Mouse (Mus musculus) frontal cortex, postnatal 36 days (tissue): ENCODE data around the gene Scn2b.

Experiments used
- DNase-seq, 2 experiments: peaks; one replicate each; pipeline ENCODE4 v3.0.0; 2022; ENCODE audit warnings: low spot score in 2 of 2

Gene Scn2b

DNA sequence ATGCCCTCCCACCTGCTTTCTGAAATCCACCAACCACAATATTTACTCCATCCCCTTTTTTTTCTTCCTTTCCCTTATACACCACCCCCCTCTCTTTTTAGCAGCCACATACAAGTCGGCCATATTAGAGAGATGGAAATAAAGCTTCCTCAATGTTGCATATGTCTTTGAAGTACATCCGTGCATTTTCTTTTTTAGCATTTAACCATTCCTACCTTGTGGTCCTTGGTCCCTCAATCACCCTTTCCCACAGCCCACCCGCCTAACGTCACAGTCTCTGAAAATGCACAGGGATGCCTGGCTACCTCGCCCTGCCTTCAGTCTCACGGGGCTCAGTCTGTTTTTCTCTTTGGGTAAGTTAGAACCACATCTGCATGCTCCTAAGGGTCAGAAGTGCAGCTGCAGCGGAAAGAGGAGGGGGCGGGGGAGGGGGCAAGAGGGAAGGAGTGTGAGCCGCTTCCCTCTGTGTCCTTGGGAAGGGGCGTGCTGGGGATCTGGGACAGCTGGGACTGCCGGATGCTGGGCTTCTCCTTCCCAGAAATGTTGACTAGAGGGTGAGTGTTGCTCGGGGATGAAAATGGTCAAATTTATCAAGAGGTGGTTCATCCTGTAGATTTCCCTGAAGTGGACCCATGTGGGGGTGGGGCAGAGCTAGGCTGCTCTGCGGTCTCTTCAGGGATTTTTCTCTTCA, at the start of gene Scn2b:
Gene Scn2b (plus strand): TSS at position 42 of the 691 bp plus-strand sequence.
- DNase-seq = peak in 1 of 2 experiments; percentile 35

DNA sequence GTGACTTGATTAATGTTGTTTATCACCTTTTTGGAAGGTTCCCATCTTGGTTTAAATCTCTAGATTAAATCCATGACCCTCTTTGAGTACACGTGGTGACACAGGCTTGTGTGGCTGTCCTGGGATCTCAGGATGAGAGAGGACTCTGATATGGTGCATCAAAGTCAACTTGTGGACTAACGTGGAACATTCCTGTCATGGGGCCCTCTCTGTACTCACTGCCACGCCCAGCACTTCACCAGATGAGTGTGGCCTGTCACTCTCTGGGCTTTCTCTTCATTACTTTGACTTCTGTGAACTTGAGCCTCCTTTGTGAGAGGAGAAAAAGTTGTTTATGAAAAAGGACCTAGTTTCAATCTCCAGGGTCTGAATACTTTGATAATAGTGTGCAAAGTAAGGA, 45.8 kb upstream of the Scn2b start:
- DNase-seq = no peak

DNA sequence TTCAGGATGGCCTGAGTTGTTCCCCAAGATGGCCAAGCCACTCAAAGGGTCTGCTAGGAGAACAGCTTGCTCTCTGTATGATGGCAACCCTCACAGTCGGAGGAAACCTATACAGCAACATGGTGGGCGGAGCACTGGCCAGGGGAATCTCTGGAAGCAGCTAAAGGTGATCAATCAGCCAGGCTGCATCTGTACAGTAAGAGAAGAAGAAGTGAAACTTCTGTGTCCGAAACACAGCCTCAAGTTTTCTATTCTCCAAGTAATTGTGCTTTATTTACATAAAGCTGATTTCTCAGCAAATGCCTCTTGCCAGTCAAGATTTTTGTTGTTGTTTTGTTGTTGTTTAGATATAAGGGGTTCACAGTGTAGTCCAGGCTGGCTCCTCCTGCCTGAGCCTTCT, 39.7 kb upstream of the Scn2b start:
- DNase-seq = no peak

DNA sequence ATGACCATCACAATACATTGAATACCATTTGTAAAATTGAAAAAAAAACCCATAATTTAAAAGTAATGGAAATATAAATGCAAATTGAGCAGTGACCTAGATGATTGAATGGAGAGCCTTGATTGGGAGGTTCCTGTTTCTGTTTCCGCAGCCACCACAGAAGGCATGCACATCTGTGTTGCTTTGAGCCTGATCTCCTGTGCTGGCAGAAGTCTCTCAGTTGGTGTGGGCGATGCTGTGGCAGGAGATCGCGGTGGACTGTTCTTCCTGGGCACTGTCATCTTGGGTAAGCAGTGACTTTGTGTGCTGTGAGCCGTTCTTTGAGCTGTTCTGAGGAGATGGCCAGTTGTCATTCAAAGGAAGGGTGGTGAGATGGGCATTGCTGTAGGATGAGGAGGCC, 38.6 kb upstream of the Scn2b start, which contains the start of gene Jaml:
Gene Jaml (plus strand): TSS at position 173 of the 400 bp plus-strand sequence.
- DNase-seq = no peak

DNA sequence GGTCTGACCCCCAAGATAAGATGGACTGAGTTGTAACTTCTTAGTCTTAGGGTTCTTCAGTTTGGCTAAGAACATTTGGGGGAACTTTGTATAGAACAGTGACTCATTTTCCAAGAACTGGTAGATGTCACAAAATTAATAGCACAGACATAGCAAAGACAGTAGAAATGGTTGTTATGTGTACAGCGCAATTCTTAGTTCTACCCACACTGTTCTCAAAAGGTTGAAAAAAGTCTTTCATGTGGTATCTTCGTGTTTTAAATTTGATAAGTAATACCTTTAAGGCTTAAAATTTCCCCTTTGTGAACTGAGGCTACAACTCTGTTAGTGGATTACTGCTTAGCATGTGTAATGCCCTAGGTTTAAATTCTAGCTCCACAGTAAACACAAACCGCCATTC, 34.5 kb upstream of the Scn2b start:
- DNase-seq = no peak

DNA sequence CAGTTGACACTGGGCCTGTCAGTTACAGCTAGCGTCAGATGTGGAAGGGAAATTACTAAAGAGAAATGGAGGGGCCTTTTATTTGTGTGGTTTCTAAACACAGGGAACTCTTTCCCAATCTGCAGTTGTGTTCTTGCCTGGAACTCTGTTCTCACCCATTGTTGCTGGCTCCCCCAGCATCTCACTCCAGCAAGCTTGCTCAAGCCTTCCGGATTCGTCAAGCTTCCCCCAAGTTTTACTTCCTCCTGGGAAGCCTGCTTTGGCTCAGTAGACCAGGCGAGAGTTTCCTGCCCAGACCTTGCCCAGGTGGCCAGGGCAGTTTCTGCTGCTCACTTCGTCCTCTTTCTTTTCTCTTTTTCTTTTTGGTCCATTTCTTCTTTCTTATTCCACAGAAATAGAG, 33.0 kb upstream of the Scn2b start:
- no peak for DNase-seq

DNA sequence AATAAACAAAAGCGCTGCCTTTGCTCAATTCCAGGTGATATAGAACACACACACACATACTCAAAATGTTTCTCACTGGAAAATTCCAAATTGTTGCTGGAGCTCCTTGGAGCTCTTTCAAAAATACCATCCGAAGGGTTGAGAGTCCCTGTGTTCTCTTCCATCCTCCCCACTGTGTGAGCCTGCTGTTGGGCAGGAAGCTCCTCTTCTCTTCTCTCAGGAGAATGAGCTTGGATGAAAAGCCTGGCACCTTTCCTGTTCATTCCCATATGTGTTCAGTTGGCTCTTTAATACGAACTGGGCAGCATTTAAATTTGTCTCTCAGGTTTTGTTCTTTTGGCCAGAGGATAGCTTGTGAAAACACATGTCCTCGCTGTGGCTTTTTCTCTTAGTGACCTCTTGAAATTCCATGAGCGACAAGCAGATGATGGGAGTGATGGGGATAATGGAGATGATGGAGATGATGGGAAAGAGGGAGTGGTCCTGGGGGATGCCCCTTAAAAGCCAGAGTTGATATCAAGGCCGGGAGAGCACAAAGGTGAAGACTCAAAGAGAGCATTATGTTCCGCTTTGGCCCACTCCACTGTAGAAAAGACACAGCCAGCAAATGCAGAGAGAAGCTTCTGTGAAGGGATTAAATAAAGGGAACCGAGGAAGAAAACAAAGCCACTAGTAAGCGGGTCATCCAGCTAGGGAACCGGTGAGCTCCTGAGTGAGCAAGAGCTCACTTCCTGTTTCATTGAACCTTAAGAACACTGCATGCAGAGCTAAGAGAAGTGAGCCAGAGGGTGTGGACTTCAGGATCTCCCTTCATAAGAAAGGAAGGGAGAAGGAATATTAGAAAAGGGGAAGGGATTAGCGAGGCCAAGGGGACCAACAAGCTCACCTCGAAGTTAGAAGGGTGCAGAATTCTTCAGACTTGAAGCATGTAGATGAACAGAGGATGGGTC, 31.6 kb upstream of the Scn2b start:
- DNase-seq = no peak

DNA sequence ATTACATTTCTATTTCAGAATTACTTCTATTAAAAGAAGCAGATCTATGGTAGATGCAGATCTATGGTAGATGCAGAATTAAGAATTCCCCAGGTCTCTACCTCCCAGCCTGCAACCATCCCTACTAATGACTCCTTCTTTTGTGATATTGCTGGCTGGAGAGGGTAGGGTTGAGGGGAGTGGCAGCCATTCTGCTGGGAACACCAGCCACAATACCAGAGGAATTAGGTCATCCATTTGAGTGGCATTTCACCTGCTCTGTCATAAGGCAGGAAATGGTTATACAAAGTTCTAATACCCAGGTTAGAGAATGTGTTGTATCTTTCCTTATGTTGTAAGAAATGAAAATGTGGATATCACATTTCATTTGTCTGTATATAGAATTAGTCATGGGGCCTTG, 29.5 kb upstream of the Scn2b start:
- no peak for DNase-seq

DNA sequence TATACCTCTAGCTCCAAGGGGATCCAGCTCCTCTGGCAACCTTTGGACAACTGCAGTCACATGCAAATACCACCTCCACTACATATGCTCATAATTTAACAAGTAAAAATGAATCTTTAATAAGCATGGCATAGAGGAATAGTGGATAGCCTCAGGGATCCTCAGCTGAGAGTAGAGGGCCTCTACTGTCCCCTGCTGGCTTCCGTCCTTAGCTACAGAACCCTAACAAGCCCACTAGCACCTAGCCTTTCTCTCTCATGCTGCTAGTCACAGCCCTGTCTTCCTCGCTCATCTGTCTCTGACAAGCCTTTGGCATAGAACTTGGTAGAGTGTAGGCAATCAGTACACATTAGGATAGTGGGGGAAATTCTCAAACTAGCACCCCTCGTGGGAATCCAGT, 26.8 kb upstream of the Scn2b start:
- no peak for DNase-seq

DNA sequence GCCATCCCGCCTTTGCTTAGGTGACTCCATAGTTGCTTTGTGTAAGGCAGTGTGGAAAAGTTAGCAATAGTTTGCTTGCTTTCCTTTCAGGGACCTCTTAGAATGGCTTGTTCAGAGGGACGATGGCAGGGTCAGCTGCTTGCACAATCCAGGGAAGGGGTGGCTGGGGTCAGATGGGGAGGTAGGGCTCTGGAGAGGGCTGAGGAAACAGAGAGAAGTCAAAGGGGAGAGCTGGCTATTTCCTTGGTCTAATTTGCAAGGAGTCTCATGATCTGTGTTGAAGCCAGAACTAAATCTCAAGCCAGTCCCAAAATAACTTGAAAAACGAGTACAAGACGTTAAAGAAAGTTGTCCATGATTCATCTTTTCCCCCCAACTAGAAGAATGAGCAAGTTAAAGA, 24.9 kb upstream of the Scn2b start:
- DNase-seq = no peak

DNA sequence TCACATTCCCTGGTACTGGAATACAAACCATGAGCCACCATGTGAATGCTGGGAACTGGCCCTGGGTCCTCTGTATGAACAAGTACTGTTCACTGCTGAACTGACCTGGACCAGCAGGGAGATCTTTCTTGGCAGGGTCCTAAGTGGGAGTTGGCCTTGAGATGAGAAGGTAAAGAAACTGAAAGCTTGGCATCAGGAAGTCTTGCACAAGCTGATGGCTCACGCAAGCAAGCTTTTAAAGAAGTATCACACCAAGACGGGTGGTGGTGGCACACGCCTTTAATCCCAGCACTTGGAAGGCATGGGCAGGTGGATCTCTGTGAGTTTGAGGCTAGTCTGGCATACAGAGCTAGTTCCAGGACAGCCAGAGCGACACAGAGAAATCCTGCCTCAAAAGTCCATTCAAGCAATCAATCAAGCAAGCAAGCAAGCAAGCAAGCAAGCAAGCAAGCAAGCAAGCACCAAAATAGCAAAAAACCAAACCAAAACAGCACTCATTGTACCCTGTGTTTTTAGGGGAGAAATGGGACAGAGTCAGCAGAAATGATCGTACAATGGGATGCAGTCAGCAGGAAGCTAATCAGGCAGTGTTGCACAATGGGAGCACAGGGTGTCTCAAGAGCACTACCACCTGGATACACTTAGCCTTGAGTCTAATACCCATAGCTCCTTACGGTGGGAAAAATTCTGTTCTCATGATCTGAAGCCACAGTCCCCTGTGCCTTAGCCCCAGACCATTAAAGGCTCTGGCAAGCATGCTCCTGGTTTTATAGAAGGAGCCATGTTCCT, 22.2 kb upstream of the Scn2b start:
- DNase-seq = no peak

DNA sequence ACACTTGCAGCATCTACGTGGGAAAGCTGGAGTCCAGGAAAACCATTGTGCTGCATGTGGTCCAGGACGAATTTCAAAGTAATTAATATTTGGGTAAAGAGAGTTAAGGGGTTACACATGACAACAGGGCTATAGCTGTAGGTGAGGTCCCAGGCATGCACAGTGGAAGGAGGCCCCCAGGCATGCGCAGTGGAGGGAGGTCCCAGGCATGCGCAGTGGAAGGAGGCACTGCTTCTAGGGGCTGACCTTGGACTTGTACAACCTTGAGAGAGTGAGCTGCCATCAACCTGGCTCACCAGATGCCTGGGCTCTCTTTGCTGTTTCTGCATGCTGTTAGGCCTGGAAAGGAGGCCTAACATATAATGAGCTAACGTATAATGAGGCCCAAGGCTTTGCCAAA, 19.7 kb upstream of the Scn2b start:
- DNase-seq = no peak

DNA sequence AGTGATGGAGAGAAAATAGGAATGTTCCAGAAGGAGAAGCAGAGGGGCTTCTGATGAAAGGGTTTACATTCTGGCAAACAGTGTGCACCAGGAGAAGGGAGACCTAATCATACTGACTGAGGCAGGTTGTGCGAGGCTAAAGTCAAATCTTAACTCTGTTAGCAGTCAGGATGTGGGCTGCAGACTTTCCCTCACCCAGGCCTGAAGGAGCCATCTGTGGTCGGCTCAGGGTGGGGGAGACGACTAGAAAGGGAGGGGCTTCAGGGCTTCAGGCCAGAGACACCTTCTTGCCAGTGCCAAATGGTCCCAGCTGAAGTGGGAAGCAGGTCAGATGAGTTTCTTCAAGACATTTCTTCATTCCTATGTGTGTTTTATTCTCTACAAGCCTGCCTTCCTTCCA, 19.2 kb upstream of the Scn2b start:
- DNase-seq = no peak

DNA sequence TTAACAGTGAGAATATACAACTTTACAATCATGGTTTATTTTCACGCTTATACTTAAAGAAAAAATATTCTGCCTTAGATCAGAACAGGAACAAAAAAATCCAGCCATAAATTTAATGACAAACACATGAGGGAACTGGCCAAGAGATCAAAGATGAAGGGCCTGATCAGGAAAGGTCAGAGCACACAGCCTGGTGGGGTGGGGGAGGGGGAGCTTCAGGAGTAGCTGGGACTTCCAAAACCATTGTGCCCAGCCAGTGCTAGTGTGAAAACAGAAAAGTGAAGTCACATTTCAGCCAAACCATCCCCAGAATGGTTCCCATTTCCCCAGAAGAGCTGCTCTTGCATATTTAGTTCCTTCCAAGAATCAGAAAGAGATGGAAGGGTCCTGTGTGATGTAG, 15.1 kb upstream of the Scn2b start:
- no peak for DNase-seq

DNA sequence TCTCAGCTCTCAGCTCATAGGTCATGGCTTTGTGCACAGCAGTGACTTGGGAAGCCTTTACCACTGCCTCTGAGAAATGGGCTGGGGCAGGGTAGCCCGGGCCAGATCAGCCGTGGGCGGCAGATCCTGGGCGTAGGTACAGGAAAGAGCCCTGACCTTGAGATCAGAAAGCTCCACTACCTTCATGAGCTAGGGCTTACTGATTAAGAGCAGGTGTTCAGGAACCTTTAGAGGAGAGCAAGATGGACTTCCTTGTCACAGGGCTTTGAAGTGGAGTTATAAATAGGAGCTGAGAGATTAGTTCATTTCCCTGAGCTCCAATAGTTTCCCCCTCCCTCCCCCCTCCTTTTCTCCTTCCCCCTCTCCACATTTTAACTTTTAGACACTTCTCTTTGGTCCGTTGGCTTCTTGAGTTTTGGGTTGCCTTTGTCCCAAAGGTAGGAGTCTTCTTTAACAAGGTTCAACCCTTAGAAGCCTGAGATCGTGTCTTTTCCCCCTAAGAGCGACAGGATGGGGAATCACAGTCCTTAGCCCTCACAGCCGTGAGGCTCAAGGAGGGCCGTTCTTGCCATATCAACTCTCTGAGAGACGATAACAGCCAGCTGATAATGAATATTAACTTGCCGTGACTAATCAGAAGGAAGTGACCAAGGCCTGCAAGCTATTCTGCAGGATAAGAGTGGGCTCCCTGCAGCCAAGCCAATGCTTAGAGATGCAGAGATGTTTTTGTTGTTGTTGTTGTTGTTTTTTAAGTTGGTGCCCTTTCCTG, 14.2 kb upstream of the Scn2b start:
- DNase-seq = no peak

DNA sequence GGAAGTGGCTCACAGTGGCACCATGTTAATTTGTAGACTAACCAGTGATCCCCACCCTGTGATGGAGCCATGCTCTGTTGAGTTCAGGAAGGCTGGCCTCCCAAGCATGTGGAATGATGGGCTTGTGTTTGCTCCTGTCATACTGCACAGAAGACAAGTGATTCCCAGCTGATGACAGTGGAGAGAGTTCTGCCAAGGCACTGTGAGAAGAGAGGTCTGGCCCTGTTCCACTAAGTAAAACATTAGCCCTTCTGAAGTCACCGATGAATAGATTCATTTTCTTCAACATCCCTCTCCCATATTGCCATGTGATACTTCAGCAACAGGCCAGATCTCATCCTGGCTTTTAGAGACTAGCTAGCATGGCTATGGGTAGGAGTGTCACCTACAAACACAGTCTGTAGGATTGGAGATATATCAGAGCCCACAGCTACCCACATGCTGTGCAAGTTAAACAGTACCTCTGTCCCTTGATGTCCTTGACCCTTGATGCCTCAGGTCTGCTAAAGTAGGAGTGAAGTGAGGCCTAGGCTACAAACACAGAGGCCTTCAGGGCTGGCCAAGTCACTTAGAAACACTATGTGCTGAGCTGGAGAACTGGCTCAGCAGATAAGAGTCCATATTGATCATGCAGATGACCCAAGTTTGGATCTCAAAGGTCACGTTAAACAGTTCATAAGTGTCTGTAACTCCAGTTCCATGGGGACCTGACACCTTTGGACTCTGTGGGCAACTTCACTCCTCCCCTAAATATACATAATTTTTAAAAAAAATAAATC, 11.8 kb upstream of the Scn2b start:
- DNase-seq = no peak

DNA sequence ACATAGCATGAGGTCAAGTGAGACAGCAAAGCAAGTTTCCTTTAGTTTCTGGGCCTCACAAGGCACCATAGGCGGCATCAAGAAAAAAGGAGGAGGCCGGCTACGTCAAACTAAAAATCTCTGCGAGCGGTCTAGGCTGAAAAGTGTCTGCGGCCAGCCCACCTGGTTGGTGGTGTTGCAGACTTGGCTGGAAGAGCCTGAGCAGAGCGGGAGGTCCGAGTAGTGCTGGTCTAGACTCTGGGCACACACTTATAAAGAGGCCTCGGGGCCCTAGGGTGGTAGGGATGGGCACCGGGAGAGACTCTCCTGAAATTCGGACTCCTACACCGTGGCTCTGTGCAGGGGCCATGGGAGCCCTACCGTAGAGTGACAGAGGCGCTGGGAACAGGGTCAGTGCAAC, 1.9 kb upstream of the Scn2b start:
- peak; percentile 76 to 82 for DNase-seq

DNA sequence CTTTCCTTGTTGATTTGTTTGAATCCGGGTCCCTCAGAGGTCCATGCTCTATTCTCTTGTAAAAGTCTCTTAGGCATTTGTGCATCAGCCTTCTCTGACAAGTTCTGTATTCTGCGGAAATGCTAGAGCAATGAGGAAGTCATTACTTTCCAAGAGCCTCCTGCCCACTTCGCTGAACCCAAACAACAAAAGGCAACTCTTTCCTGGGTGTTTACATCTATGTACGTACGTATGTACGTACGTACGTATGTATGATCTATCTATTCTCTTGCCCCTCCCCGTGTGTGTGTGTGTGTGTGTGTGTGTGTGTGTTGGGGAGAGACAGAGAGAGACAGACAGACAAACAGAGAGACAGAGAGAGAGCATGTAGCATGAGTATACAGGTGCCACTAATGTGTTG, 763 bp upstream of the Scn2b start:
- DNase-seq = no peak

DNA sequence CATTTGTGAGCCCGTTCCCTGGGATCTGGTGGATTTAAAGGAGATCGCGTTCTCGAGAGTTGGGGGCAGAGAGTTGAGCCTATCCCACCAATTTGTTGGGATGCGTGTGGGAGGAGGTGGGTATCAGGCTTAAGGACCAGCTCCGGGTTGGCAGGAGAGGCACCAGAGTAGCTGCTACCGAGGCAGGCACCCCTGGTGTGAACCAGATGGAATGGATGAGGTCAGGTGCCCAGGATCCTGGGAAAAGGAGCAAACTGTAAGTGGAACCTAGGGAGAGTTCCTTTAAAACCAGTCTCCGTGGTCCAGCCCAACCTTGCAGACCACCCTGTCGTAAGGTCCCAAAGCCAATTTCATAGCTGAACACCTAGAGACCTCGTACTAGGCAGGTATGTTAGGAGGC, 970 bp downstream of the Scn2b start:
- DNase-seq = peak in 1 of 2 experiments; percentile 23

DNA sequence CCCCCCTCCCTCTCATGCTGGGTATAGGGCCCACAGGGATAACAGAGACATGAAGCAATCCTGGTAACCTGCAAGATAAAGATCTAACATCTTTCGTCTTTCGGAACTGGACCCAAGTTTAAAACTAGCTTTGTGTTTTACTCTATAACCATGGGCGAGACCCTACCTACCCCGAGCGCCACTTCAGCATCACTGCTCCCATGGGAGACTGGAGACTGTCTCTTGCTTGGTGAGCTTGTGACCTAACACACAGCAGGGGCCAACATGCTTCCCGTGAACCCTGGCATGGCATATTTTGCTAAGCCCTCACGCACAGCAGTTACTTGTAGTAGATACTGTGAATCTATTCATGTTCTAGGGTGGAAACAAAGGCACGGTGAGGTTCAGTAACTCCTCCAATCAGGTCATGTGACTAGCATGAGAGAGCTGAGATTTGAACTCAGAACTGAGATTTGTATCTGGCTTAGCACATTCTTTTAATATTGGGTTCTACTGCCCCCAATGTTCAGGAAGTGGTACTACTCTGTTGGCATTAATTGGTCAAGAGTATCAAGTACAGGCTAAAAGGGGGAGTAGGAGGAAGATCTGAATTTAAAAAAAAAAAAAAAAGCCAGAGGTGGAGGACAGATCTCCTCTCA, 1.9 kb downstream of the Scn2b start:
- DNase-seq = no peak
